Mouse (Mus musculus) cerebellum, adult 8-10 months (tissue): ENCODE measurements around the gene Akr1c19.
"Not testable (repeated sequence)": the region's sequence is repeated elsewhere in the genome, so short reads cannot be mapped to it uniquely, and the experiment has no call there.

Source experiments
- DNase-seq: peaks from one replicate; pipeline ENCODE4 v3.0.0; 2022

The Akr1c19 gene

GRCm38 (mm10) chr13:4228441-4228840 lies at the start of gene Akr1c19:
Gene Akr1c19, plus strand, starts transcription at chr13:4228700.
- DNase-seq: no peak

GRCm38 (mm10) chr13:4181321-4181720 lies 47.2 kb upstream of the Akr1c19 start:
- not testable (repeated sequence) for DNase-seq

GRCm38 (mm10) chr13:4183116-4183515 lies 45.4 kb upstream of the Akr1c19 start:
- DNase-seq: no peak

GRCm38 (mm10) chr13:4186641-4187411 lies 41.7 kb upstream of the Akr1c19 start:
- not testable (repeated sequence) for DNase-seq

GRCm38 (mm10) chr13:4188174-4188573 lies 40.3 kb upstream of the Akr1c19 start:
- DNase-seq: no peak

GRCm38 (mm10) chr13:4190904-4191303 lies 37.6 kb upstream of the Akr1c19 start, which contains the start of gene Akr1c13:
Gene Akr1c13, plus strand, starts transcription at chr13:4191150.
- no peak for DNase-seq

GRCm38 (mm10) chr13:4192511-4192910 lies 36.0 kb upstream of the Akr1c19 start:
- DNase-seq: no peak

GRCm38 (mm10) chr13:4206147-4206903 lies 22.2 kb upstream of the Akr1c19 start:
- DNase-seq: no peak

GRCm38 (mm10) chr13:4211560-4212299 lies 16.8 kb upstream of the Akr1c19 start:
- DNase-seq: no peak

- no peak for DNase-seq
Measured at GRCm38 (mm10) chr13:4212309-4212708, 16.2 kb upstream of the Akr1c19 start.

GRCm38 (mm10) chr13:4215496-4215895 lies 13.0 kb upstream of the Akr1c19 start:
- not testable (repeated sequence) for DNase-seq

GRCm38 (mm10) chr13:4230841-4231623 lies 2.5 kb downstream of the Akr1c19 start:
- DNase-seq: no peak

GRCm38 (mm10) chr13:4233135-4233534 lies 4.6 kb downstream of the Akr1c19 start:
- DNase-seq: no peak

GRCm38 (mm10) chr13:4233536-4234172 lies 5.2 kb downstream of the Akr1c19 start:
- DNase-seq: no peak

GRCm38 (mm10) chr13:4244861-4245559 lies 16.5 kb downstream of the Akr1c19 start:
- DNase-seq: no peak

GRCm38 (mm10) chr13:4249347-4249746 lies 20.8 kb downstream of the Akr1c19 start:
- DNase-seq: no peak

- DNase-seq: not testable (repeated sequence)
Measured at GRCm38 (mm10) chr13:4256894-4257293, 28.4 kb downstream of the Akr1c19 start.

- DNase-seq: no peak
Measured at GRCm38 (mm10) chr13:4257349-4257748, 28.8 kb downstream of the Akr1c19 start.

- no peak for DNase-seq
Measured at GRCm38 (mm10) chr13:4264612-4265011, 36.1 kb downstream of the Akr1c19 start.

GRCm38 (mm10) chr13:4265047-4265446 lies 36.5 kb downstream of the Akr1c19 start:
- DNase-seq: no peak

- DNase-seq: not testable (repeated sequence)
Measured at GRCm38 (mm10) chr13:4265455-4265854, 37.0 kb downstream of the Akr1c19 start.
